Mouse (Mus musculus) MEL (cell line): Measurements from ENCODE around the gene Dlx4. TPM values are rescaled to one million over a fixed set of nuclear protein-coding genes. Genes with fewer than 3 reads are reported as not detected.

Source experiments
- DNase-seq: peaks from one replicate; pipeline ENCODE4 v3.0.0; 2011; ENCODE audit warnings: low read depth, low spot score
- H3K27ac ChIP-seq: 2 replicates; pipeline ENCODE4 v1.5.1; 2012; ENCODE audit warnings: low read depth, mild to moderate bottlenecking, control low read depth, low read length, moderate library complexity; ENCODE audit not compliant: control insufficient read depth
- H3K27me3 ChIP-seq, 2 experiments: fragments of 150-350 bp in 1 of 2; sonication (generic) in 1 of 2; 2 replicates each; pipeline ENCODE4 v1.6.1; 2012; ENCODE audit warnings: low read length in 2 of 2, mild to moderate bottlenecking in 2 of 2, improper control_type of control experiment in 1 of 2, moderate library complexity in 1 of 2; ENCODE audit not compliant: insufficient read depth in 2 of 2, control insufficient read depth in 1 of 2
- H3K36me3 ChIP-seq, 2 experiments: 2 replicates each; pipeline ENCODE4 v1.6.1; 2012 to 2014; ENCODE audit warnings: low read length in 2 of 2, improper control_type of control experiment in 1 of 2, inconsistent platforms in 1 of 2, mild to moderate bottlenecking in 1 of 2; ENCODE audit not compliant: insufficient read depth in 2 of 2, control insufficient read depth in 1 of 2
- H3K4me1 ChIP-seq, 2 experiments: fragments of 150-350 bp in 1 of 2; sonication (generic) in 1 of 2; 2 replicates each; pipeline ENCODE4 v1.6.1; 2012; ENCODE audit warnings: low read length in 2 of 2, improper control_type of control experiment in 1 of 2, mild to moderate bottlenecking in 1 of 2; ENCODE audit not compliant: insufficient read depth in 2 of 2, control insufficient read depth in 1 of 2
- H3K4me3 ChIP-seq, 2 experiments: fragments of 150-350 bp in 1 of 2; sonication (generic) in 1 of 2; 2 replicates each; pipeline ENCODE4 v1.5.1; 2012; ENCODE audit warnings: low read depth in 2 of 2, low read length in 2 of 2, mild to moderate bottlenecking in 2 of 2, moderate library complexity in 2 of 2, control low read depth in 1 of 2, improper control_type of control experiment in 1 of 2; ENCODE audit not compliant: control insufficient read depth in 1 of 2, insufficient read depth in 1 of 2
- H3K79me2 ChIP-seq: 2 replicates; pipeline ENCODE4 v1.6.1; 2012; ENCODE audit warnings: mild to moderate bottlenecking, low read length, moderate library complexity; ENCODE audit not compliant: control insufficient read depth, poor library complexity, insufficient read depth
- H3K9ac ChIP-seq: 2 replicates; pipeline ENCODE4 v1.6.1; 2012; ENCODE audit warnings: low read depth, mild to moderate bottlenecking, control low read depth, low read length, moderate library complexity; ENCODE audit not compliant: control insufficient read depth, poor library complexity, severe bottlenecking
- H3K9me3 ChIP-seq: fragments of 150-350 bp; sonication (generic); replicated peaks from 2 replicates; pipeline ENCODE4 v1.6.1; 2012; ENCODE audit warnings: mild to moderate bottlenecking, low read length, improper control_type of control experiment, moderate library complexity; ENCODE audit not compliant: insufficient read depth
- BHLHE40 ChIP-seq: IDR thresholded peaks from 2 replicates; pipeline ENCODE4 v1.6.1; 2012; ENCODE audit warnings: low read depth, mild to moderate bottlenecking, inconsistent platforms, low read length, improper control_type of control experiment, borderline replicate concordance
- CTCF ChIP-seq, 3 experiments: IDR thresholded peaks in 2 of 3; conservative IDR thresholded peaks in 1 of 3; 2 replicates each; pipeline ENCODE4 v1.5.1; 2011 to 2012; ENCODE audit warnings: low read length in 3 of 3, low read depth in 2 of 3, mild to moderate bottlenecking in 2 of 3, improper control_type of control experiment in 1 of 3, inconsistent platforms in 1 of 3, mixed read lengths in 1 of 3, moderate library complexity in 1 of 3; ENCODE audit not compliant: control insufficient read depth in 1 of 3, insufficient read depth in 1 of 3, poor library complexity in 1 of 3, severe bottlenecking in 1 of 3
- ELF1 ChIP-seq: IDR thresholded peaks from 2 replicates; pipeline ENCODE4 v1.6.1; 2014; ENCODE audit warnings: low read depth, mild to moderate bottlenecking, inconsistent platforms, low read length, improper control_type of control experiment, moderate library complexity
- EP300 ChIP-seq, 2 experiments: IDR thresholded peaks; 2 replicates each; pipeline ENCODE4 v1.6.1; 2011; ENCODE audit warnings: improper control_type of control experiment in 2 of 2, low read length in 2 of 2, low read depth in 1 of 2, mild to moderate bottlenecking in 1 of 2
- GABPA ChIP-seq: IDR thresholded peaks from 2 replicates; pipeline ENCODE4 v1.6.1; 2012; ENCODE audit warnings: low read depth, mild to moderate bottlenecking, inconsistent platforms, low read length, improper control_type of control experiment, moderate library complexity
- GATA1 ChIP-seq: IDR thresholded peaks from 2 replicates; pipeline ENCODE4 v1.6.1; 2011; ENCODE audit warnings: low read depth, low read length, improper control_type of control experiment
- JUND ChIP-seq: IDR thresholded peaks from 2 replicates; pipeline ENCODE4 v1.6.1; 2011; ENCODE audit warnings: low read depth, mild to moderate bottlenecking, improper control_type of control experiment, low read length
- KAT2A ChIP-seq: conservative IDR thresholded peaks from 2 replicates; pipeline ENCODE4 v1.6.1; 2012; ENCODE audit warnings: low read depth, low read length, improper control_type of control experiment, inconsistent platforms
- MAFK ChIP-seq: IDR thresholded peaks from 2 replicates; pipeline ENCODE4 v1.6.1; 2011; ENCODE audit warnings: low read depth, mild to moderate bottlenecking, low read length, improper control_type of control experiment, borderline replicate concordance
- MAX ChIP-seq: IDR thresholded peaks from 2 replicates; pipeline ENCODE4 v1.6.1; 2011; ENCODE audit warnings: low read length, improper control_type of control experiment
- MAZ ChIP-seq: IDR thresholded peaks from 2 replicates; pipeline ENCODE4 v1.6.1; 2012; ENCODE audit warnings: low read depth, mild to moderate bottlenecking, inconsistent platforms, low read length, improper control_type of control experiment
- MEF2A ChIP-seq: IDR thresholded peaks from 2 replicates; pipeline ENCODE4 v1.6.1; 2014; ENCODE audit warnings: low read depth, mild to moderate bottlenecking, inconsistent platforms, low read length, improper control_type of control experiment; ENCODE audit not compliant: poor library complexity, insufficient replicate concordance, severe bottlenecking; ENCODE audit errors: extremely low read depth
- MXI1 ChIP-seq: IDR thresholded peaks from 2 replicates; pipeline ENCODE4 v1.6.1; 2011; ENCODE audit warnings: mild to moderate bottlenecking, low read depth, low read length, improper control_type of control experiment
- MYB ChIP-seq: IDR thresholded peaks from 2 replicates; pipeline ENCODE4 v1.6.1; 2011; ENCODE audit warnings: mild to moderate bottlenecking, low read depth, low read length, improper control_type of control experiment
- MYC ChIP-seq: IDR thresholded peaks from 2 replicates; pipeline ENCODE4 v1.6.1; 2011; ENCODE audit warnings: low read depth, mild to moderate bottlenecking, low read length, improper control_type of control experiment, moderate library complexity
- NRF1 ChIP-seq: IDR thresholded peaks from 2 replicates; pipeline ENCODE4 v1.6.1; 2014; ENCODE audit warnings: low read depth, mild to moderate bottlenecking, inconsistent platforms, low read length, improper control_type of control experiment, moderate library complexity; ENCODE audit not compliant: poor library complexity, insufficient read depth, severe bottlenecking
- POLR2A ChIP-seq, 2 experiments: IDR thresholded peaks; 2 replicates each; pipeline ENCODE4 v1.6.1; 2011 to 2012; ENCODE audit warnings: low read length in 2 of 2, mild to moderate bottlenecking in 2 of 2, control low read depth in 1 of 2, improper control_type of control experiment in 1 of 2, low read depth in 1 of 2, moderate library complexity in 1 of 2; ENCODE audit not compliant: control insufficient read depth in 1 of 2, insufficient read depth in 1 of 2, poor library complexity in 1 of 2
- POLR2AphosphoS2 ChIP-seq: IDR thresholded peaks from 2 replicates; pipeline ENCODE4 v1.6.1; 2011; ENCODE audit warnings: low read length, improper control_type of control experiment
- POLR2AphosphoS5 ChIP-seq: IDR thresholded peaks from 2 replicates; pipeline ENCODE4 v1.6.1; 2012; ENCODE audit warnings: low read depth, borderline replicate concordance, mild to moderate bottlenecking, inconsistent platforms, low read length, moderate library complexity, mixed read lengths
- RCOR1 ChIP-seq: IDR thresholded peaks from 2 replicates; pipeline ENCODE4 v1.6.1; 2012; ENCODE audit warnings: low read depth, mild to moderate bottlenecking, inconsistent platforms, low read length, improper control_type of control experiment
- SIN3A ChIP-seq: IDR thresholded peaks from 2 replicates; pipeline ENCODE4 v1.6.1; 2012; ENCODE audit warnings: low read length, improper control_type of control experiment, inconsistent platforms
- SMC3 ChIP-seq: IDR thresholded peaks from 2 replicates; pipeline ENCODE4 v1.6.1; 2011; ENCODE audit warnings: low read depth, low read length, improper control_type of control experiment
- TAL1 ChIP-seq: IDR thresholded peaks from 2 replicates; pipeline ENCODE4 v1.6.1; 2012; ENCODE audit warnings: mild to moderate bottlenecking, inconsistent platforms, low read length, moderate library complexity, mixed read lengths
- TCF12 ChIP-seq: IDR thresholded peaks from 2 replicates; pipeline ENCODE4 v1.6.1; 2014; ENCODE audit warnings: low read depth, mild to moderate bottlenecking, inconsistent platforms, low read length, improper control_type of control experiment, moderate library complexity
- USF1 ChIP-seq: IDR thresholded peaks from 2 replicates; pipeline ENCODE4 v1.6.1; 2014; ENCODE audit warnings: low read depth, mild to moderate bottlenecking, inconsistent platforms, low read length, improper control_type of control experiment, moderate library complexity
- USF2 ChIP-seq, 2 experiments: IDR thresholded peaks; 2 replicates each; pipeline ENCODE4 v1.6.1; 2011 to 2012; ENCODE audit warnings: improper control_type of control experiment in 2 of 2, low read length in 2 of 2, borderline replicate concordance in 1 of 2, inconsistent platforms in 1 of 2, low read depth in 1 of 2, mild to moderate bottlenecking in 1 of 2; ENCODE audit not compliant: insufficient read depth in 1 of 2
- ZKSCAN1 ChIP-seq: IDR thresholded peaks from 2 replicates; pipeline ENCODE4 v1.6.1; 2012; ENCODE audit warnings: low read depth, mild to moderate bottlenecking, inconsistent platforms, low read length, improper control_type of control experiment, moderate library complexity
- ZNF384 ChIP-seq: IDR thresholded peaks from 2 replicates; pipeline ENCODE4 v1.6.1; 2012; ENCODE audit warnings: low read depth, mild to moderate bottlenecking, inconsistent platforms, low read length, improper control_type of control experiment
- polyA plus RNA-seq, 2 experiments: library from polyadenylated mRNA; stranded (reverse) in 1 of 2; unstranded in 1 of 2; fragments of >175 nt in 1 of 2; fragments of >200 nt in 1 of 2; gene quantifications; 2 replicates each; pipeline versions ENCODE4 v1.2.1 to v1.2.4; 2012; ENCODE audit warnings: low replicate concordance in 2 of 2, low read depth in 1 of 2; ENCODE audit not compliant: insufficient read length in 2 of 2, insufficient read depth in 1 of 2, missing spikeins in 1 of 2
- total RNA-seq: library from RNA; depleted of rRNA; stranded (reverse); fragments of 300-350 nt; gene quantifications from 2 replicates; pipeline ENCODE4 v1.2.3, GENCODE M21; 2012

Gene Dlx4
- total and polyA plus RNA-seq, 3 experiments: not detected

- Histone ChIP-seq H3K4me1 (no peaks in the 10 kb centered on the region), H3K9ac (no peak overlapping the region), H3K4me3 (no peak overlapping the region)
- TF ChIP-seq MXI1 (no peak), POLR2A (IDR thresholded peaks at IDR 0.05; ENCODE audit: control insufficient read depth in 1 of 2, insufficient read depth in 1 of 2, low read depth in 1 of 2, low read length in 2 of 2, poor library complexity in 1 of 2) (no peak), USF1 (no peak), CTCF (IDR thresholded peaks at IDR 0.05 in 2 of 3, conservative IDR thresholded peaks at IDR 0.05 in 1 of 3; ENCODE audit: control insufficient read depth in 1 of 3, insufficient read depth in 1 of 3, low read depth in 2 of 3, low read length in 3 of 3, poor library complexity in 1 of 3, severe bottlenecking in 1 of 3) (no peak), MAZ (no peak), MAX (no peak), MYC (no peak), MEF2A (no peak), BHLHE40 (no peak), KAT2A (no peak), ZKSCAN1 (no peak), MAFK (no peak)
- TF ChIP-seq, all 39 proteins: peak for 0
- DNase-seq: no peak
- H3K27ac ChIP-seq: no peak overlapping the region
- H3K79me2 ChIP-seq: no peaks in the 10 kb centered on the region
- H3K9me3 ChIP-seq: no peaks in the 10 kb centered on the region
- peaks cover 1 to 6% of the 10 kb centered on the region in 2 experiments; a peak in 2 of 4 replicates for H3K27me3 ChIP-seq
- no peaks in the 10 kb centered on the region for H3K36me3 ChIP-seq
These were observed 19.5 kb downstream of the Dlx4 start for GRCm38 (mm10) chr11:95126272-95127245.

GRCm38 (mm10) chr11:95125366-95125948 is 20.6 kb downstream of the Dlx4 start:
- no peaks in the 10 kb centered on the region for H3K36me3 ChIP-seq
- H3K79me2 ChIP-seq: no peaks in the 10 kb centered on the region
- no peak for TF ChIP-seq MYB
- TF ChIP-seq TCF12: no peak
- no peak for TF ChIP-seq JUND
- no peak for TF ChIP-seq USF2 (IDR thresholded peaks at IDR 0.05; ENCODE audit: borderline replicate concordance in 1 of 2, insufficient read depth in 1 of 2, low read depth in 1 of 2, low read length in 2 of 2)
- TF ChIP-seq NRF1: no peak
- no peak for TF ChIP-seq EP300 (IDR thresholded peaks at IDR 0.05; ENCODE audit: low read depth in 1 of 2, low read length in 2 of 2)
- TF ChIP-seq ELF1: no peak
- TF ChIP-seq TAL1: no peak
- no peak for TF ChIP-seq GABPA
- TF ChIP-seq MAX: no peak
- no peak for TF ChIP-seq POLR2AphosphoS5
- no peak for TF ChIP-seq ZNF384
- TF ChIP-seq GATA1: no peak
- TF ChIP-seq POLR2AphosphoS2: no peak
- no peak for TF ChIP-seq SIN3A
- no peak for TF ChIP-seq MAFK
- TF ChIP-seq MXI1: no peak
- no peak for TF ChIP-seq KAT2A
- TF ChIP-seq RCOR1: no peak
- TF ChIP-seq SMC3: no peak
- H3K9ac ChIP-seq: no peak overlapping the region
- no peak for DNase-seq
- H3K4me3 ChIP-seq: no peak overlapping the region
- H3K9me3 ChIP-seq: no peaks in the 10 kb centered on the region
- no peaks in the 10 kb centered on the region for H3K4me1 ChIP-seq
- peaks cover 1 to 6% of the 10 kb centered on the region in 2 experiments; a peak in 2 of 4 replicates for H3K27me3 ChIP-seq
- H3K27ac ChIP-seq: no peak overlapping the region
